Mouse (Mus musculus) neural tube, embryonic 14.5 days (tissue): Measurements from ENCODE around the gene Slc17a9. TPM values are rescaled to one million over a fixed set of nuclear protein-coding genes. Genes with fewer than 3 reads are reported as not detected.

Source experiments
- ATAC-seq: fragments of 200-750 bp; cut with Nextera tagmentation; 2 replicates; pipeline ENCODE4 v1.8.0; 2017; ENCODE audit warnings: low read depth, mild to moderate bottlenecking, moderate TSS enrichment, moderate library complexity
- H3K27ac ChIP-seq: fragments of 300-500 bp; sonication (generic); 2 replicates; pipeline ENCODE4 v1.5.1; 2014; ENCODE audit warnings: low read depth, mild to moderate bottlenecking, control low read depth, low read length, moderate library complexity, mixed read lengths
- H3K27me3 ChIP-seq: fragments of 300-500 bp; sonication (generic); 2 replicates; pipeline ENCODE4 v1.6.1; 2014; ENCODE audit warnings: low read length; ENCODE audit not compliant: control insufficient read depth, insufficient read depth
- H3K36me3 ChIP-seq: fragments of 300-500 bp; sonication (generic); 2 replicates; pipeline ENCODE4 v1.6.1; 2014; ENCODE audit warnings: low read length, mixed read lengths; ENCODE audit not compliant: control insufficient read depth, insufficient read depth
- H3K4me1 ChIP-seq: fragments of 300-500 bp; sonication (generic); 2 replicates; pipeline ENCODE4 v1.6.1; 2014; ENCODE audit warnings: low read length; ENCODE audit not compliant: control insufficient read depth, insufficient read depth
- H3K4me2 ChIP-seq: fragments of 300-500 bp; sonication (generic); 2 replicates; pipeline ENCODE4 v1.6.1; 2014; ENCODE audit warnings: mild to moderate bottlenecking, low read depth, low read length, control low read depth
- H3K4me3 ChIP-seq: fragments of 300-500 bp; sonication (generic); 2 replicates; pipeline ENCODE4 v1.5.1; 2014; ENCODE audit warnings: low read depth, low read length, control low read depth, mixed read lengths
- H3K9ac ChIP-seq: fragments of 300-500 bp; sonication (generic); replicated peaks from 2 replicates; pipeline ENCODE4 v1.6.1; 2014; ENCODE audit warnings: low read depth, mild to moderate bottlenecking, control low read depth, low read length, mixed read lengths
- H3K9me3 ChIP-seq: fragments of 300-500 bp; sonication (generic); 2 replicates; pipeline ENCODE4 v1.6.1; 2016; ENCODE audit warnings: low read length; ENCODE audit not compliant: control insufficient read depth
- WGBS: fragments of 180-500 bp; shearing (Covaris S2); extraction: QIAGEN DNeasy Blood & Tissue Kit; methylation state at CpG from one replicate; pipeline ENCODE4 v1.1.7; 2014; 5-methylcytosine and 5-hydroxymethylcytosine counted together
- polyA plus RNA-seq: library from polyadenylated mRNA; unstranded; fragments of >200 nt; fragmentation: Nextera tagmentation; extraction: Ambion mirVana; gene quantifications from 2 replicates; pipeline ENCODE4 v1.2.1, GENCODE M21; 2014

Gene Slc17a9
- polyA plus RNA-seq, 1 experiment from 2014 or later, result 0.21 TPM

- no peak overlapping the region for H3K9ac ChIP-seq
- peak; percentile 78 for ATAC-seq
These were observed 33.6 kb downstream of the Slc17a9 start for GRCm38 (mm10) chr2:180758513-180759263.

GRCm38 (mm10) chr2:180764986-180765385, 39.9 kb downstream of the Slc17a9 start:
- Histone ChIP-seq H3K36me3 (no peaks in the 10 kb centered on the region), H3K27me3 (no peaks in the 10 kb centered on the region), H3K4me1 (no peaks in the 10 kb centered on the region), H3K4me3 (no peak overlapping the region), H3K4me2 (no peak overlapping the region), H3K27ac (no peak overlapping the region), H3K9me3 (no peaks in the 10 kb centered on the region), H3K9ac (no peak overlapping the region)
- ATAC-seq, result no peak
- 39% methylated on average over 11 of the region's 11 CpGs for whole genome bisulfite sequencing

More at GRCm38 (mm10) chr2:180758513-180759263, 33.6 kb downstream of the Slc17a9 start:
- H3K4me2 ChIP-seq, result no peak overlapping the region
- 24% methylated on average over 15 of the region's 15 CpGs for WGBS
- no peaks in the 10 kb centered on the region for H3K27me3 ChIP-seq
- H3K27ac ChIP-seq, result peak overlapping the region; percentile 44; the same call in 1 of the 2 replicates
- H3K9me3 ChIP-seq, result no peaks in the 10 kb centered on the region
- H3K36me3 ChIP-seq, result no peaks in the 10 kb centered on the region
- H3K4me3 ChIP-seq, result no peak overlapping the region
- no peaks in the 10 kb centered on the region for H3K4me1 ChIP-seq

- no peak overlapping the region for H3K27ac ChIP-seq
- no peaks in the 10 kb centered on the region for H3K9me3 ChIP-seq
- no peaks in the 10 kb centered on the region for H3K36me3 ChIP-seq
- no peaks in the 10 kb centered on the region for H3K4me1 ChIP-seq
- H3K27me3 ChIP-seq, result no peaks in the 10 kb centered on the region
- H3K4me3 ChIP-seq, result no peak overlapping the region
- WGBS, result 66% methylated on average over 7 of the region's 7 CpGs
- ATAC-seq, result no peak
- H3K4me2 ChIP-seq, result no peak overlapping the region
- H3K9ac ChIP-seq, result no peak overlapping the region
These were observed 40.6 kb downstream of the Slc17a9 start for GRCm38 (mm10) chr2:180765713-180766112.

GRCm38 (mm10) chr2:180775223-180775622, 50.2 kb downstream of the Slc17a9 start:
- no peak for ATAC-seq
- Histone ChIP-seq H3K9ac (no peak overlapping the region), H3K4me3 (no peak overlapping the region), H3K27ac (no peak overlapping the region), H3K4me2 (no peak overlapping the region), H3K9me3 (no peaks in the 10 kb centered on the region), H3K4me1 (peaks cover 5% of the 10 kb centered on the region; the same call in 1 of the 2 replicates), H3K27me3 (peaks cover 54% of the 10 kb centered on the region), H3K36me3 (no peaks in the 10 kb centered on the region)
- 4% methylated on average over 12 of the region's 12 CpGs for WGBS

- Histone ChIP-seq H3K4me1 (peaks cover 5% of the 10 kb centered on the region; the same call in 1 of the 2 replicates), H3K9me3 (no peaks in the 10 kb centered on the region), H3K27ac (no peak overlapping the region), H3K4me3 (no peak overlapping the region), H3K9ac (no peak overlapping the region), H3K36me3 (no peaks in the 10 kb centered on the region), H3K4me2 (no peak overlapping the region), H3K27me3 (peaks cover 54% of the 10 kb centered on the region)
- ATAC-seq, result no peak
- WGBS, result 3% methylated on average over 15 of the region's 15 CpGs
These were observed 50.6 kb downstream of the Slc17a9 start for GRCm38 (mm10) chr2:180775641-180776040.

GRCm38 (mm10) chr2:180776793-180777192, 51.7 kb downstream of the Slc17a9 start, which contains the start of gene Bhlhe23:
Gene Bhlhe23 (minus strand): TSS chr2:180776900.
- Histone ChIP-seq H3K4me1 (peaks cover 5% of the 10 kb centered on the region; the same call in 1 of the 2 replicates), H3K4me2 (peak within 1 kb of the TSS; percentile 40), H3K4me3 (peak within 1 kb of the TSS; percentile 23), H3K27me3 (peaks cover 54% of the 10 kb centered on the region), H3K27ac (no peak within 1 kb of the TSS), H3K9me3 (no peaks in the 10 kb centered on the region), H3K9ac (no peak within 1 kb of the TSS), H3K36me3 (no peaks in the 10 kb centered on the region)
- WGBS, result 1% methylated on average over 28 of the region's 28 CpGs
- no peak for ATAC-seq

GRCm38 (mm10) chr2:180779226-180780104, 54.4 kb downstream of the Slc17a9 start:
- Histone ChIP-seq H3K27me3 (peaks cover 44% of the 10 kb centered on the region), H3K36me3 (no peaks in the 10 kb centered on the region), H3K9ac (no peak overlapping the region), H3K4me2 (no peak overlapping the region), H3K4me1 (peaks cover 5% of the 10 kb centered on the region; the same call in 1 of the 2 replicates), H3K27ac (no peak overlapping the region), H3K9me3 (no peaks in the 10 kb centered on the region), H3K4me3 (no peak overlapping the region)
- WGBS, result 25% methylated on average over 12 of the region's 12 CpGs
- peak; percentile 28; the same call in 1 of the 2 replicates for ATAC-seq

GRCm38 (mm10) chr2:180780282-180780681, 55.2 kb downstream of the Slc17a9 start:
- no peak overlapping the region for H3K9ac ChIP-seq
- no peak overlapping the region for H3K27ac ChIP-seq
- H3K4me2 ChIP-seq, result no peak overlapping the region
- H3K4me1 ChIP-seq, result peaks cover 5% of the 10 kb centered on the region; the same call in 1 of the 2 replicates
- WGBS, result 2% methylated on average over 2 of the region's 2 CpGs
- H3K4me3 ChIP-seq, result no peak overlapping the region
- ATAC-seq, result no peak
- no peaks in the 10 kb centered on the region for H3K36me3 ChIP-seq
- no peaks in the 10 kb centered on the region for H3K9me3 ChIP-seq
- peaks cover 38% of the 10 kb centered on the region for H3K27me3 ChIP-seq
